Mouse (Mus musculus) hindbrain, postnatal 0 days (tissue): ENCODE measurements around the gene Fstl5. TPM values are rescaled to one million over a fixed set of nuclear protein-coding genes. Genes with fewer than 3 reads are reported as not detected.
"Not testable (repeated sequence)": the region's sequence is repeated elsewhere in the genome, so short reads cannot be mapped to it uniquely, and the experiment has no call there.

Experiments used
- ATAC-seq: fragments of 200-750 bp; cut with Nextera tagmentation; 2 replicates; pipeline ENCODE4 v1.8.0; 2017; ENCODE audit warnings: mild to moderate bottlenecking, moderate TSS enrichment, moderate library complexity
- DNase-seq: peaks from one replicate; pipeline ENCODE4 v3.0.0-alpha.2; 2015; ENCODE audit warnings: low spot score
- H3K27ac ChIP-seq: fragments of 300-500 bp; sonication (generic); 2 replicates; pipeline ENCODE4 v1.5.1; 2014; ENCODE audit warnings: mild to moderate bottlenecking
- H3K27me3 ChIP-seq: fragments of 300-500 bp; sonication (generic); 2 replicates; pipeline ENCODE4 v1.6.1; 2014; ENCODE audit warnings: low read length, mixed read lengths; ENCODE audit not compliant: insufficient read depth
- H3K36me3 ChIP-seq: fragments of 300-500 bp; sonication (generic); 2 replicates; pipeline ENCODE4 v1.6.1; 2014; ENCODE audit warnings: low read length, mixed read lengths; ENCODE audit not compliant: insufficient read depth
- H3K4me1 ChIP-seq: fragments of 300-500 bp; sonication (generic); 2 replicates; pipeline ENCODE4 v1.6.1; 2014; ENCODE audit warnings: antibody characterized with exemption, low read length, mixed read lengths; ENCODE audit not compliant: insufficient read depth
- H3K4me2 ChIP-seq: fragments of 300-500 bp; sonication (generic); 2 replicates; pipeline ENCODE4 v1.6.1; 2014; ENCODE audit warnings: low read depth, mild to moderate bottlenecking, low read length, moderate library complexity, mixed read lengths
- H3K4me3 ChIP-seq: fragments of 300-500 bp; sonication (generic); 2 replicates; pipeline ENCODE4 v1.5.1; 2014; ENCODE audit warnings: low read length
- H3K9ac ChIP-seq: fragments of 300-500 bp; sonication (generic); replicated peaks from 2 replicates; pipeline ENCODE4 v1.6.1; 2014; ENCODE audit warnings: mild to moderate bottlenecking, low read length, moderate library complexity, mixed read lengths
- H3K9me3 ChIP-seq: fragments of 300-500 bp; sonication (generic); 2 replicates; pipeline ENCODE4 v1.6.1; 2016; ENCODE audit warnings: low read length, mixed read lengths
- CTCF ChIP-seq: IDR thresholded peaks from 2 replicates; pipeline ENCODE4 v1.5.1; 2016; ENCODE audit warnings: antibody characterized with exemption, control low read depth, low read depth
- WGBS: fragments of 180-500 bp; shearing (Covaris S2); extraction: QIAGEN DNeasy Blood & Tissue Kit; methylation state at CpG from one replicate; pipeline ENCODE4 v1.1.7; 2014; 5-methylcytosine and 5-hydroxymethylcytosine counted together
- polyA plus RNA-seq: library from polyadenylated mRNA; unstranded; fragments of >200 nt; fragmentation: Nextera tagmentation; extraction: Ambion mirVana; gene quantifications from 2 replicates; pipeline ENCODE4 v1.2.1, GENCODE M21; 2015
- total RNA-seq: library from RNA; depleted of rRNA; stranded (reverse); fragments of >200 nt; gene quantifications from 2 replicates; pipeline ENCODE4 v1.2.3, GENCODE M21; 2014

Fstl5 gene
- total and polyA plus RNA-seq, 2 experiments from 2014 or later = 48.9 to 74.1 TPM

GRCm38 (mm10) chr3:76468147-76468546, 394.1 kb downstream of the Fstl5 start:
- H3K27ac ChIP-seq = no peak overlapping the region
- H3K4me1 ChIP-seq = no peaks in the 10 kb centered on the region
- no peaks in the 10 kb centered on the region for H3K36me3 ChIP-seq
- no peak overlapping the region for H3K4me2 ChIP-seq
- TF ChIP-seq CTCF = no peak
- no peak for DNase-seq
- ATAC-seq = no peak
- H3K9ac ChIP-seq = no peak overlapping the region
- no peaks in the 10 kb centered on the region for H3K27me3 ChIP-seq
- H3K4me3 ChIP-seq = no peak overlapping the region
- no peaks in the 10 kb centered on the region for H3K9me3 ChIP-seq
- 71% methylated on average over 1 of the region's 1 CpGs for WGBS

GRCm38 (mm10) chr3:76507891-76508290, 433.8 kb downstream of the Fstl5 start:
- DNase-seq, H3K4me3 ChIP-seq, H3K9me3 ChIP-seq, H3K27ac ChIP-seq, ATAC-seq, H3K36me3 ChIP-seq, H3K4me2 ChIP-seq, H3K4me1 ChIP-seq, H3K9ac ChIP-seq, H3K27me3 ChIP-seq: not testable (repeated sequence)
- WGBS = 77% methylated on average over 3 of the region's 3 CpGs

GRCm38 (mm10) chr3:76508811-76509210, 434.7 kb downstream of the Fstl5 start:
- no peak for ATAC-seq
- Histone ChIP-seq H3K9ac (no peak overlapping the region), H3K4me3 (no peak overlapping the region), H3K4me1 (no peaks in the 10 kb centered on the region), H3K4me2 (no peak overlapping the region), H3K36me3 (no peaks in the 10 kb centered on the region), H3K27me3 (no peaks in the 10 kb centered on the region), H3K27ac (no peak overlapping the region), H3K9me3 (no peaks in the 10 kb centered on the region)
- WGBS = 93% methylated on average over 14 of the region's 14 CpGs
- DNase-seq = no peak
- no peak for TF ChIP-seq CTCF

GRCm38 (mm10) chr3:76567346-76567745, 493.3 kb downstream of the Fstl5 start:
- DNase-seq = peak; percentile 32

GRCm38 (mm10) chr3:76572478-76572877, 498.4 kb downstream of the Fstl5 start:
- Histone ChIP-seq H3K4me1 (no peaks in the 10 kb centered on the region), H3K27ac (no peak overlapping the region), H3K4me2 (no peak overlapping the region), H3K9ac (no peak overlapping the region), H3K9me3 (no peaks in the 10 kb centered on the region), H3K4me3 (no peak overlapping the region), H3K27me3 (no peaks in the 10 kb centered on the region), H3K36me3 (no peaks in the 10 kb centered on the region)
- no peak for TF ChIP-seq CTCF
- 76% methylated on average over 3 of the region's 3 CpGs for WGBS
- ATAC-seq (no peak), DNase-seq (no peak)

More at GRCm38 (mm10) chr3:76567346-76567745, 493.3 kb downstream of the Fstl5 start:
- no peak overlapping the region for H3K4me3 ChIP-seq
- no peaks in the 10 kb centered on the region for H3K27me3 ChIP-seq
- no peaks in the 10 kb centered on the region for H3K9me3 ChIP-seq
- no peak overlapping the region for H3K4me2 ChIP-seq
- peak; percentile 22 for TF ChIP-seq CTCF
- H3K4me1 ChIP-seq = no peaks in the 10 kb centered on the region
- no peak overlapping the region for H3K9ac ChIP-seq
- no peaks in the 10 kb centered on the region for H3K36me3 ChIP-seq
- no peak for ATAC-seq
- no peak overlapping the region for H3K27ac ChIP-seq

- Histone ChIP-seq H3K36me3 (no peaks in the 10 kb centered on the region), H3K27ac (no peak overlapping the region), H3K4me3 (no peak overlapping the region), H3K9ac (no peak overlapping the region), H3K9me3 (no peaks in the 10 kb centered on the region), H3K4me2 (no peak overlapping the region), H3K4me1 (no peaks in the 10 kb centered on the region), H3K27me3 (no peaks in the 10 kb centered on the region)
- 60% methylated on average over 3 of the region's 3 CpGs for WGBS
- no peak for TF ChIP-seq CTCF
- ATAC-seq (no peak), DNase-seq (no peak)
These were observed 499.0 kb downstream of the Fstl5 start for GRCm38 (mm10) chr3:76572920-76573541.

- Histone ChIP-seq H3K9ac (no peak overlapping the region), H3K27ac (no peak overlapping the region), H3K4me1 (no peaks in the 10 kb centered on the region), H3K36me3 (no peaks in the 10 kb centered on the region), H3K4me2 (no peak overlapping the region), H3K4me3 (no peak overlapping the region), H3K9me3 (no peaks in the 10 kb centered on the region), H3K27me3 (no peaks in the 10 kb centered on the region)
- DNase-seq = peak; percentile 42
- TF ChIP-seq CTCF = no peak
- 54% methylated on average over 4 of the region's 4 CpGs for WGBS
- peak; percentile 47; the same call in 1 of the 2 replicates for ATAC-seq
These were observed 519.1 kb downstream of the Fstl5 start for GRCm38 (mm10) chr3:76593148-76593547.
